Mouse (Mus musculus) bone marrow macrophage, adult 2 months (primary cell): ENCODE data around the gene Retreg3. TPM values are rescaled to one million over a fixed set of nuclear protein-coding genes. Genes with fewer than 3 reads are reported as not detected.
A peak's percentile ranks its signal among the peaks of the same experiment; 100 is the strongest.

ENCODE experiments used
- H3K27ac ChIP-seq: 2 replicates; pipeline ENCODE4 v1.5.1; 2012; ENCODE audit warnings: low read depth, low read length; ENCODE audit not compliant: insufficient read depth
- H3K4me1 ChIP-seq: 2 replicates; pipeline ENCODE4 v1.6.1; 2012; ENCODE audit warnings: low read length; ENCODE audit not compliant: control insufficient read depth, insufficient read depth
- H3K4me3 ChIP-seq: 2 replicates; pipeline ENCODE4 v1.5.1; 2012; ENCODE audit warnings: mild to moderate bottlenecking, low read length, moderate library complexity; ENCODE audit not compliant: insufficient read depth
- CTCF ChIP-seq: IDR thresholded peaks from 2 replicates; pipeline ENCODE4 v1.5.1; 2012; ENCODE audit warnings: low read depth, mild to moderate bottlenecking, low read length, moderate library complexity
- POLR2A ChIP-seq: IDR thresholded peaks from 2 replicates; pipeline ENCODE4 v1.6.1; 2012; ENCODE audit warnings: mild to moderate bottlenecking, low read depth, low read length, borderline replicate concordance
- polyA plus RNA-seq: library from polyadenylated mRNA; stranded (reverse); fragments of >200 nt; gene quantifications from 2 replicates; pipeline ENCODE4 v1.2.4, GENCODE M21; 2012; ENCODE audit not compliant: missing spikeins, insufficient read depth, insufficient read length

Retreg3 gene
- polyA plus RNA-seq, 1 experiment = 62.4 TPM

GRCm38 (mm10) chr11:101083083-101083697 is 36.5 kb downstream of the Retreg3 start:
- TF ChIP-seq CTCF (no peak), POLR2A (no peak)
- H3K27ac ChIP-seq = peak overlapping the region; percentile 89
- H3K4me1 ChIP-seq = peaks cover 32% of the 10 kb centered on the region
- peak overlapping the region; percentile 79 for H3K4me3 ChIP-seq

GRCm38 (mm10) chr11:101082208-101083082 is 37.2 kb downstream of the Retreg3 start, which contains the start of gene Coasy:
Gene Coasy, plus strand, starts transcription at chr11:101082565.
- Histone ChIP-seq H3K4me3 (peak within 1 kb of the TSS; percentile 82), H3K27ac (peak within 1 kb of the TSS; percentile 89), H3K4me1 (peaks cover 27% of the 10 kb centered on the region)
- TF ChIP-seq POLR2A (no peak), CTCF (no peak)

- peaks cover 27% of the 10 kb centered on the region for H3K4me1 ChIP-seq
- H3K4me3 ChIP-seq = peak overlapping the region; percentile 82
- peak overlapping the region; percentile 82 for H3K27ac ChIP-seq
- TF ChIP-seq POLR2A (no peak), CTCF (no peak)
Measured at GRCm38 (mm10) chr11:101081659-101082058, 38.0 kb downstream of the Retreg3 start.

- no peak overlapping the region for H3K27ac ChIP-seq
- no peak for TF ChIP-seq POLR2A
- no peak for TF ChIP-seq CTCF
Measured at GRCm38 (mm10) chr11:101080421-101080820, 39.3 kb downstream of the Retreg3 start.

GRCm38 (mm10) chr11:101079746-101080145 is 39.9 kb downstream of the Retreg3 start:
- TF ChIP-seq POLR2A (no peak), CTCF (no peak)
- Histone ChIP-seq H3K27ac (no peak overlapping the region), H3K4me3 (no peak overlapping the region), H3K4me1 (peaks cover 15% of the 10 kb centered on the region)

More at GRCm38 (mm10) chr11:101080421-101080820, 39.3 kb downstream of the Retreg3 start:
- Histone ChIP-seq H3K4me3 (no peak overlapping the region), H3K4me1 (peaks cover 15% of the 10 kb centered on the region)

GRCm38 (mm10) chr11:101078121-101078520 is 41.6 kb downstream of the Retreg3 start, which contains the start of gene Hsd17b1:
Gene Hsd17b1, plus strand, starts transcription at chr11:101078411.
- TF ChIP-seq POLR2A (no peak), CTCF (no peak)
- Histone ChIP-seq H3K4me3 (no peak within 1 kb of the TSS), H3K27ac (no peak within 1 kb of the TSS), H3K4me1 (peaks cover 7% of the 10 kb centered on the region)

- Histone ChIP-seq H3K4me1 (peaks cover 13% of the 10 kb centered on the region), H3K4me3 (no peak overlapping the region), H3K27ac (no peak overlapping the region)
- TF ChIP-seq POLR2A (no peak), CTCF (no peak)
Measured at GRCm38 (mm10) chr11:101071810-101072428, 47.8 kb downstream of the Retreg3 start.

- TF ChIP-seq POLR2A (no peak), CTCF (no peak)
- peaks cover 13% of the 10 kb centered on the region for H3K4me1 ChIP-seq
- H3K4me3 ChIP-seq = peak overlapping the region; percentile 81
- 0 out of 2 replicates have a peak overlapping the region, but pooled peaks have one; percentile 73 for H3K27ac ChIP-seq
Measured at GRCm38 (mm10) chr11:101070987-101071386, 48.7 kb downstream of the Retreg3 start.

GRCm38 (mm10) chr11:101070189-101070527 is 49.5 kb downstream of the Retreg3 start:
- peak overlapping the region; percentile 81 for H3K4me3 ChIP-seq
- peaks cover 13% of the 10 kb centered on the region for H3K4me1 ChIP-seq
- H3K27ac ChIP-seq = peak overlapping the region; percentile 73
- TF ChIP-seq POLR2A (0 out of 2 replicates have a peak, but pooled peaks have one; percentile 88), CTCF (no peak)

- H3K4me1 ChIP-seq = peaks cover 13% of the 10 kb centered on the region
- TF ChIP-seq CTCF (no peak), POLR2A (no peak; the same call in 1 of the 2 replicates)
- peak within 1 kb of the TSS; percentile 73 for H3K27ac ChIP-seq
- H3K4me3 ChIP-seq = peak within 1 kb of the TSS; percentile 81
Measured at GRCm38 (mm10) chr11:101069391-101070188, 50.1 kb downstream of the Retreg3 start, which contains the start of gene Naglu. Gene Naglu, plus strand, starts transcription at chr11:101070012.
